Mouse (Mus musculus): ENCODE results near the gene Serpina9. TPM values are rescaled to one million over a fixed set of nuclear protein-coding genes. Genes with fewer than 3 reads are reported as not detected.
"Not testable (repeated sequence)": the region's sequence is repeated elsewhere in the genome, so short reads cannot be mapped to it uniquely, and the experiment has no call there.

The Serpina9 gene
- total and polyA plus RNA-seq, 3 experiments = 0.62 TPM; not detected in 2

- Histone ChIP-seq H3K9ac (ENCODE audit: low read depth, low read length) (no peak overlapping the region), H3K27ac (no peak overlapping the region), H3K4me1 (ENCODE audit: control insufficient read depth, insufficient read depth, low read length) (no peaks in the 10 kb centered on the region), H3K27me3 (ENCODE audit: control insufficient read depth, insufficient read depth, low read length) (no peaks in the 10 kb centered on the region), H3K36me3 (ENCODE audit: control insufficient read depth, insufficient read depth, low read length) (no peaks in the 10 kb centered on the region), H3K4me3 (no peak overlapping the region), H3K79me2 (replicated peaks; ENCODE audit: control insufficient read depth, insufficient read depth, low read length) (no peaks in the 10 kb centered on the region)
- intact Hi-C loops (cut with DNase I) = no loop called here
- TF ChIP-seq POLR2A (IDR thresholded peaks at IDR 0.05; ENCODE audit: insufficient read depth, low read depth, low read length) = no peak
- TF ChIP-seq CTCF (IDR thresholded peaks at IDR 0.05) = no peak
- TF ChIP-seq EP300 (IDR thresholded peaks at IDR 0.05; ENCODE audit: insufficient read depth, low read depth, low read length) = no peak
- WGBS = 76% methylated on average over 8 of the region's 8 CpGs
- no peak for DNase-seq
Observed at GRCm38 (mm10) chr12:103962860-103963259, 50.7 kb downstream of the Serpina9 start.

DNA sequence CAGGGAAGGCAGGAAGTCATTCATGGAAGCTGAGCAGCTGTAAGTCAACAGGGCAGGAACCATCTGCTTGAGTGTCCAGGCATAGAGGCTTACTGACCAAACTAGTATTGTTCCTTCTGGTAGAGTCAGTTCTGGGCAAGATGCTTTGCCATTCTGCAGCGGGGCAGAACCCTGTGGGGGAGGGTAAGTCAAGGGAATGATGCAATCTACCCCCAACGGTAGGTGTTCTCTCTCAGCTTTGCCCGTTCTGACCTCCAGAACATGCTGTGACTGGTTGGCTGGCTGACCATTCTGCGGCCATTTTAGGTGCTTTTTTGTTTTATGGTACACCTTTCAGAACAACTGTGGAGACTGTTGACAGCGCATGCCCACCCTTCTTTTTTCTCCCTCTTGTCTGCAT lies 51.2 kb downstream of the Serpina9 start:
- DNase-seq = no peak
- Histone ChIP-seq H3K4me3 (no peak overlapping the region), H3K27me3 (ENCODE audit: control insufficient read depth, insufficient read depth, low read length) (no peaks in the 10 kb centered on the region), H3K4me1 (ENCODE audit: control insufficient read depth, insufficient read depth, low read length) (no peaks in the 10 kb centered on the region), H3K36me3 (ENCODE audit: control insufficient read depth, insufficient read depth, low read length) (no peaks in the 10 kb centered on the region), H3K79me2 (replicated peaks; ENCODE audit: control insufficient read depth, insufficient read depth, low read length) (no peaks in the 10 kb centered on the region), H3K9ac (ENCODE audit: low read depth, low read length) (no peak overlapping the region), H3K27ac (no peak overlapping the region)
- 76% methylated on average over 5 of the region's 5 CpGs for WGBS
- no peak for TF ChIP-seq CTCF (IDR thresholded peaks at IDR 0.05)
- no peak for TF ChIP-seq POLR2A (IDR thresholded peaks at IDR 0.05; ENCODE audit: insufficient read depth, low read depth, low read length)
- TF ChIP-seq EP300 (IDR thresholded peaks at IDR 0.05; ENCODE audit: insufficient read depth, low read depth, low read length) = no peak
- intact Hi-C loops (cut with DNase I) = no loop called here

DNA sequence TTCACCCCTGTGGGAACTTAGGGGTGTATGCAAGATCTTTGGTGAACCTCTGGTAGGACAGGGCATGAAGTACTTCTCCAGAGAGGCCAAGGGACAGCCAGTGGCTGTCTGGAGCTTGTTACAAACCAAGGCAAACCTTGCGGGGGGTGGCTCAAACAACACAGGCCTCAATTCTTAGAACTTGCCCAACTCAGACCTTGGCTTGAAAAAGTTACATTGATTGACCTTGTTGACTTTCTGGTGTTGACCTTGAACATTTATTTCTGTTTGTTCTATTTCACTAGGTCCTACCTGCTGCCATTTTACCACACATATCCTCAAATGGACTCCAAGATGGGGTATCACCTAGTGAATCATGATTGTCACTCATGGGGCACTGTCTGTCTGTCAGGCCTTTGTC lies 51.8 kb downstream of the Serpina9 start:
- H3K27me3 ChIP-seq (ENCODE audit: control insufficient read depth, insufficient read depth, low read length) = no peaks in the 10 kb centered on the region
- no peak overlapping the region for H3K4me3 ChIP-seq
- intact Hi-C loops (cut with DNase I) = no loop called here
- WGBS = 100% methylated on average over 1 of the region's 1 CpGs
- no peak for TF ChIP-seq CTCF (IDR thresholded peaks at IDR 0.05)
- no peak for TF ChIP-seq POLR2A (IDR thresholded peaks at IDR 0.05; ENCODE audit: insufficient read depth, low read depth, low read length)
- no peak for TF ChIP-seq EP300 (IDR thresholded peaks at IDR 0.05; ENCODE audit: insufficient read depth, low read depth, low read length)
- DNase-seq = no peak
- H3K36me3 ChIP-seq (ENCODE audit: control insufficient read depth, insufficient read depth, low read length) = no peaks in the 10 kb centered on the region
- no peak overlapping the region for H3K27ac ChIP-seq
- H3K79me2 ChIP-seq (replicated peaks; ENCODE audit: control insufficient read depth, insufficient read depth, low read length) = no peaks in the 10 kb centered on the region
- no peaks in the 10 kb centered on the region for H3K4me1 ChIP-seq (ENCODE audit: control insufficient read depth, insufficient read depth, low read length)
- H3K9ac ChIP-seq (ENCODE audit: low read depth, low read length) = no peak overlapping the region

- no peaks in the 10 kb centered on the region for H3K79me2 ChIP-seq (replicated peaks; ENCODE audit: control insufficient read depth, insufficient read depth, low read length)
- H3K27ac ChIP-seq = no peak within 1 kb of the TSS
- no peak for DNase-seq
- no peak within 1 kb of the TSS for H3K4me3 ChIP-seq
- H3K36me3 ChIP-seq (ENCODE audit: control insufficient read depth, insufficient read depth, low read length) = no peaks in the 10 kb centered on the region
- H3K27me3 ChIP-seq (ENCODE audit: control insufficient read depth, insufficient read depth, low read length) = no peaks in the 10 kb centered on the region
- no peak within 1 kb of the TSS for H3K9ac ChIP-seq (ENCODE audit: low read depth, low read length)
- 69% methylated on average over 3 of the region's 3 CpGs for WGBS
- TF ChIP-seq EP300 (IDR thresholded peaks at IDR 0.05; ENCODE audit: insufficient read depth, low read depth, low read length) = no peak
- TF ChIP-seq POLR2A (IDR thresholded peaks at IDR 0.05; ENCODE audit: insufficient read depth, low read depth, low read length) = no peak
- TF ChIP-seq CTCF (IDR thresholded peaks at IDR 0.05) = no peak
- H3K4me1 ChIP-seq (ENCODE audit: control insufficient read depth, insufficient read depth, low read length) = no peaks in the 10 kb centered on the region
- intact Hi-C loops (cut with DNase I) = no loop called here
Observed at GRCm38 (mm10) chr12:103958798-103959197, 54.8 kb downstream of the Serpina9 start, which contains the start of gene Serpina1e. Serpina1e (minus strand) TSS chr12:103958975.

DNA sequence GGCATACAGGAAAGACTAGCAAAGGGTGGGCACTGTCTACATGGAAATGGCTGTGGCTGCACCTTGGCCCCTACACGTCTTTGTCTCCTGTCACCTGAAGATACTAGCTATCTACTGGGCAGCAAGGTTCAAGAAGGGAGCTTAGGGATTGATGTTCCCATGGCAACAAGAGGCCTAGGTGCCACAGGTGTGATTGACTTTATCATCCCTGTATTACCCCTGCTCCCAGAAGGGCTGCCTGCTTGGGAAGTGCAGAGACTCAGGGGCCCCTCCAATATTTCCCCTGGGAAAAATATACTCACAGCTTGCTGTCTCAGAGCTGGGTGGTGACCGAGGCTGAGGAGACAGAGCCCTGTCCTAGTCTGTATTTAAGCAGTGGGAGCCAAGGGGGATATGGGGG lies 57.0 kb downstream of the Serpina9 start:
- DNase-seq; H3K27ac ChIP-seq; H3K9ac ChIP-seq (ENCODE audit: low read depth, low read length); H3K36me3 ChIP-seq (ENCODE audit: control insufficient read depth, insufficient read depth, low read length); H3K79me2 ChIP-seq (replicated peaks; ENCODE audit: control insufficient read depth, insufficient read depth, low read length); H3K27me3 ChIP-seq (ENCODE audit: control insufficient read depth, insufficient read depth, low read length); H3K4me3 ChIP-seq; H3K4me1 ChIP-seq (ENCODE audit: control insufficient read depth, insufficient read depth, low read length); intact Hi-C loops (cut with DNase I): not testable (repeated sequence)
- WGBS = 56% methylated on average over 2 of the region's 2 CpGs

- H3K36me3 ChIP-seq (ENCODE audit: control insufficient read depth, insufficient read depth, low read length); H3K27ac ChIP-seq; H3K4me1 ChIP-seq (ENCODE audit: control insufficient read depth, insufficient read depth, low read length); H3K9ac ChIP-seq (ENCODE audit: low read depth, low read length); intact Hi-C loops (cut with DNase I); H3K27me3 ChIP-seq (ENCODE audit: control insufficient read depth, insufficient read depth, low read length); DNase-seq; H3K79me2 ChIP-seq (replicated peaks; ENCODE audit: control insufficient read depth, insufficient read depth, low read length); H3K4me3 ChIP-seq: not testable (repeated sequence)
- 61% methylated on average over 3 of the region's 3 CpGs for WGBS
Observed at GRCm38 (mm10) chr12:103952972-103953371, 60.6 kb downstream of the Serpina9 start.

DNA sequence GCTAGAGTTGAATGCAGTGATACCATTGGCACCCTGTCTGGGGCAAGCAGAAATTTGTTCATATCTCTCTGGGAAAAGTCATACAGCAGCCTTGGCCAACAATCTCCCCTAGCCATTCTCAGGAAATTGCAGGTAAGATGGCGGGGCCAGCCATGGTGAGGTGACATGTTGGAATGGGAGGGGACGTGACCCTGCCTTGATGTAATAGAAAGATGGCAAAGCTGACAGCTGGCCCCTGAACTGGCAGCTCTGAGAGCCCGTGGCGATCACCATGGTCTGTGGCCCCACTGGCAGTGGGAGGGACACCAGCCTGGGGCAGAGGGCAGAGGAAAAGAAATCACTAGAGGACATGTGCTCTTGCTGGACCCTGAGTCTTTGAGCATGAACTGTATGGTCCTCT lies 67.3 kb downstream of the Serpina9 start:
- Histone ChIP-seq H3K4me3 (no peak overlapping the region), H3K27ac (no peak overlapping the region), H3K9ac (ENCODE audit: low read depth, low read length) (no peak overlapping the region), H3K4me1 (ENCODE audit: control insufficient read depth, insufficient read depth, low read length) (no peaks in the 10 kb centered on the region), H3K79me2 (replicated peaks; ENCODE audit: control insufficient read depth, insufficient read depth, low read length) (no peaks in the 10 kb centered on the region), H3K36me3 (ENCODE audit: control insufficient read depth, insufficient read depth, low read length) (no peaks in the 10 kb centered on the region), H3K27me3 (ENCODE audit: control insufficient read depth, insufficient read depth, low read length) (no peaks in the 10 kb centered on the region)
- intact Hi-C loops (cut with DNase I) = no loop called here
- 71% methylated on average over 4 of the region's 4 CpGs for WGBS
- no peak for DNase-seq
- TF ChIP-seq CTCF (IDR thresholded peaks at IDR 0.05) (no peak), POLR2A (IDR thresholded peaks at IDR 0.05; ENCODE audit: insufficient read depth, low read depth, low read length) (no peak), EP300 (IDR thresholded peaks at IDR 0.05; ENCODE audit: insufficient read depth, low read depth, low read length) (no peak)

Other genes starting within 250 kb of the Serpina9 start
- gene Serpina1d, start 240.2 kb downstream of the Serpina9 start, total RNA-seq (2021) = under 1 TPM; 0.18 to 0.20 TPM
- gene Serpina1d, start 240.2 kb downstream of the Serpina9 start, polyA plus RNA-seq (2012; rRNA removed) = 0.35 and 3.5 TPM in 2 replicates
- gene Serpina1b, start 183.4 kb downstream of the Serpina9 start, total RNA-seq (2021) = under 1 TPM; 0.18 to 0.27 TPM
- 0.23 and 4.2 TPM in 2 replicates for gene Serpina1b, start 183.4 kb downstream of the Serpina9 start, polyA plus RNA-seq (2012; rRNA removed)
- not detected for gene Serpina1a, start 150.2 kb downstream of the Serpina9 start, total RNA-seq (2021)
- gene Serpina1a, start 150.2 kb downstream of the Serpina9 start, polyA plus RNA-seq (2012; rRNA removed) = 2.4 TPM in 1 of 2 replicates, not detected in the other
- not detected for gene Serpina1c, start 108.9 kb downstream of the Serpina9 start, total RNA-seq (2021)
- 0.14 and 4.2 TPM in 2 replicates for gene Serpina1c, start 108.9 kb downstream of the Serpina9 start, polyA plus RNA-seq (2012; rRNA removed)
- gene Serpina1e, start 54.8 kb downstream of the Serpina9 start, total RNA-seq (2021) = under 1 TPM in 1 of 2 experiments, not detected in 1; 0.27 TPM
- 0.23 and 0.35 TPM in 2 replicates for gene Serpina1e, start 54.8 kb downstream of the Serpina9 start, polyA plus RNA-seq (2012; rRNA removed)
- not detected for gene Serpina11, start 23.8 kb downstream of the Serpina9 start, total RNA-seq (2021)
- gene Serpina11, start 23.8 kb downstream of the Serpina9 start, polyA plus RNA-seq (2012; rRNA removed) = not detected in 2 replicates
- not detected for gene Serpina12, start 30.7 kb upstream of the Serpina9 start, total RNA-seq (2021)
- not detected in 2 replicates for gene Serpina12, start 30.7 kb upstream of the Serpina9 start, polyA plus RNA-seq (2012; rRNA removed)
- not detected for gene Serpina5, start 87.4 kb upstream of the Serpina9 start, total RNA-seq (2021)
- not detected in 2 replicates for gene Serpina5, start 87.4 kb upstream of the Serpina9 start, polyA plus RNA-seq (2012; rRNA removed)
- not detected for gene Serpina3a, start 99.0 kb upstream of the Serpina9 start, total RNA-seq (2021)
- gene Serpina3a, start 99.0 kb upstream of the Serpina9 start, polyA plus RNA-seq (2012; rRNA removed) = not detected in 2 replicates
- gene Serpina3b, start 114.2 kb upstream of the Serpina9 start, total RNA-seq (2021) = not detected
- gene Serpina3b, start 114.2 kb upstream of the Serpina9 start, polyA plus RNA-seq (2012; rRNA removed) = 0.06 TPM in 1 of 2 replicates, not detected in the other
- gene Serpina3c, start 140.1 kb upstream of the Serpina9 start, total RNA-seq (2021) = 1 to 10 TPM in 1 of 2 experiments, under 1 TPM in 1; 0.45 to 1.5 TPM
- gene Serpina3c, start 140.1 kb upstream of the Serpina9 start, polyA plus RNA-seq (2012; rRNA removed) = 0.61 and 1.3 TPM in 2 replicates
- under 1 TPM in 1 of 2 experiments, not detected in 1; 0.26 TPM for gene Serpina3f, start 200.8 kb upstream of the Serpina9 start, total RNA-seq (2021)
- 0.04 TPM in 1 of 2 replicates, not detected in the other for gene Serpina3f, start 200.8 kb upstream of the Serpina9 start, polyA plus RNA-seq (2012; rRNA removed)
- 1 to 10 TPM; 1.1 to 1.6 TPM for gene Serpina3g, start 222.5 kb upstream of the Serpina9 start, total RNA-seq (2021)
- gene Serpina3g, start 222.5 kb upstream of the Serpina9 start, polyA plus RNA-seq (2012; rRNA removed) = 0.59 and 2.0 TPM in 2 replicates
- gene Serpina3i, start 249.4 kb upstream of the Serpina9 start, total RNA-seq (2021) = under 1 TPM in 1 of 2 experiments, not detected in 1; 0.94 TPM
- 0.10 and 0.12 TPM in 2 replicates for gene Serpina3i, start 249.4 kb upstream of the Serpina9 start, polyA plus RNA-seq (2012; rRNA removed)